Mouse (Mus musculus): ENCODE data around the gene Srprb. TPM values are rescaled to one million over a fixed set of nuclear protein-coding genes. Genes with fewer than 3 reads are reported as not detected.

Gene Srprb
- polyA plus RNA-seq, 1 experiment from 2014 or later, result 55.5 TPM

- Histone ChIP-seq H3K4me2 (replicated peaks) (no peak overlapping the region), H3K4me3 (no peak overlapping the region), H3K9ac (replicated peaks) (no peak overlapping the region), H3K9me3 (no peaks in the 10 kb centered on the region), H3K27me3 (no peaks in the 10 kb centered on the region), H3K27ac (replicated peaks) (no peak overlapping the region), H3K36me3 (no peaks in the 10 kb centered on the region), H3K4me1 (peaks cover 6% of the 10 kb centered on the region)
- no peak for ATAC-seq (ENCODE audit: low FRiP score, low read depth)
- 90% methylated on average over 15 of the region's 15 CpGs for WGBS
Observed at GRCm38 (mm10) chr9:103229037-103229867, 27.3 kb upstream of the Srprb start.

DNA sequence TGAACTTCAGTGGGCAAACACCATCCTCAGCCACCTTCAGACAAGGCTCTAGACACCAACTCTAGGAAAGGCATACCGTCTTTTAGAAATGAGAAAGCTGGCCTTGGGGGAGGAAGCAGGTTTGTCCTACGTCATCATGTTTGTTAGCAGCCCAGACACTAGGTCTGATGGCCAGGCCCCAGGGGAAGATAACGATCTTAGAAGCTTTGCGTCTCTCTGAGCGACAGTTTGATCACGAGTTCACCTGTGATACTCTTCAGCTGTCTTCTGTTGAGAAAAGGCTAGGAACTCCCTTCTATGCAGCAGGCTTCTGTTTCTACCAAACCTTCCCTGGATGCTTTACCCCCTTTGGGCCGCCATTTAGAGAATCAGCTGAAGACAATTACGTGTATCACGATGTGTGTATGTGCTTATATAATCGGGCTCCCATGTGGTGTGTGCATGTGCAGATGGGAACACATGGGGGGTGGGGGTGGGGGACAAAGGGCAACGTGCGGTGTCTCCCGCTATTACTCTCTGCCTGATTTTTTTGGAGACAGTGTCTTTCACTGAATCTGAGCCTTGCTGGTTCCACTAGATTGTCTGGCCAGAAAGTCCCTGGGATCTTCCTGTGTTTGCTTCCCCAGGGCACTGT is 26.6 kb upstream of the Srprb start:
- H3K4me1 ChIP-seq, result peaks cover 6% of the 10 kb centered on the region
- no peaks in the 10 kb centered on the region for H3K36me3 ChIP-seq
- no peak overlapping the region for H3K4me2 ChIP-seq (replicated peaks)
- no peaks in the 10 kb centered on the region for H3K27me3 ChIP-seq
- 89% methylated on average over 13 of the region's 13 CpGs for WGBS
- no peak overlapping the region for H3K27ac ChIP-seq (replicated peaks)
- H3K9me3 ChIP-seq, result no peaks in the 10 kb centered on the region
- no peak overlapping the region for H3K9ac ChIP-seq (replicated peaks)
- ATAC-seq (ENCODE audit: low FRiP score, low read depth), result no peak
- no peak overlapping the region for H3K4me3 ChIP-seq

- Histone ChIP-seq H3K27ac (replicated peaks) (no peak overlapping the region), H3K4me3 (no peak overlapping the region), H3K9ac (replicated peaks) (no peak overlapping the region), H3K4me1 (peaks cover 6% of the 10 kb centered on the region), H3K27me3 (no peaks in the 10 kb centered on the region), H3K9me3 (no peaks in the 10 kb centered on the region), H3K4me2 (replicated peaks) (no peak overlapping the region), H3K36me3 (no peaks in the 10 kb centered on the region)
- no peak for ATAC-seq (ENCODE audit: low FRiP score, low read depth)
- 93% methylated on average over 16 of the region's 16 CpGs for WGBS
Observed at GRCm38 (mm10) chr9:103227760-103228159, 25.8 kb upstream of the Srprb start.

DNA sequence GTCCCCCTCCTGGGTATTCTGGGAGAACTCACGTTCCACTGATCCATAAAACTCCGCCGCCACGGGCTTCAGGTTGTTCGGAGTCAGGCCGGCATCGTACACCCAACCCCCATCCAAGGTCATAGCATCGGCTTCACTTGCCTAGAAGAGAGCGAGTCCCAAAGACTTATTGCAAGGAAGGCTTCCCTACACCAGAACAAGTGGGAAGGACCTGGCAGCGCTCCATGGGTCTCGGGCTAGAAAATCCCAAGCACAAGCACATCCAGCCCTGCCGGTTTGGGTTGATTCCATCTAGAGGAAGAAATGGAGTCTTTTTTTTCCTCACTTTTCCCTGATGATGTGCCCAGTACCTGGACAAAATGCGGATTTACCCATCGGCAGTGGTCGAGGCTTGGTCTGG is 24.9 kb upstream of the Srprb start:
- Histone ChIP-seq H3K4me2 (replicated peaks) (no peak overlapping the region), H3K27me3 (no peaks in the 10 kb centered on the region), H3K27ac (replicated peaks) (no peak overlapping the region), H3K4me3 (no peak overlapping the region), H3K9ac (replicated peaks) (no peak overlapping the region), H3K9me3 (no peaks in the 10 kb centered on the region), H3K36me3 (no peaks in the 10 kb centered on the region), H3K4me1 (peaks cover 6% of the 10 kb centered on the region)
- 94% methylated on average over 15 of the region's 15 CpGs for WGBS
- ATAC-seq (ENCODE audit: low FRiP score, low read depth), result no peak

DNA sequence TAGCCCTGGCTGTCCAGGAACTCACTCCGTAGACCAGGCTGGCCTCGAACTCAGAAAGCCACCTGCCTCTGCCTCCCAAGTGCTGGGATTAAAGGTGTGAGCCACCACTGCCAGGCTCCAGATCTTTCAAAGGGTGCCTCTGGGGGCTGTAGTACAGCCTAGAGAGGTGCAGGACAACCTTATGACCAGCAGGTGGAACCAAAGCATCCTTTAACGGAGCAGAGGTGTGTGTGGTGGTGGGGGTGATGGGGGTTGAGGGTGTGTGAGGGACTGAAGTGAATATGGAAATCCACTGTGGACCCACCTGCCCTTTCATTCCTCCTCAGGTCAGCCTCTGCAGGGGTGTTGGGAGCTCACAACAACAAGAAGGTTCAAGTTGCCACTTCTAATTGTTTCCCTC is 23.5 kb upstream of the Srprb start:
- no peak overlapping the region for H3K4me2 ChIP-seq (replicated peaks)
- H3K9me3 ChIP-seq, result no peaks in the 10 kb centered on the region
- H3K4me3 ChIP-seq, result no peak overlapping the region
- no peak overlapping the region for H3K9ac ChIP-seq (replicated peaks)
- 69% methylated on average over 3 of the region's 3 CpGs for WGBS
- H3K27ac ChIP-seq (replicated peaks), result no peak overlapping the region
- H3K27me3 ChIP-seq, result no peaks in the 10 kb centered on the region
- H3K36me3 ChIP-seq, result no peaks in the 10 kb centered on the region
- peaks cover 6% of the 10 kb centered on the region for H3K4me1 ChIP-seq
- no peak for ATAC-seq (ENCODE audit: low FRiP score, low read depth)

DNA sequence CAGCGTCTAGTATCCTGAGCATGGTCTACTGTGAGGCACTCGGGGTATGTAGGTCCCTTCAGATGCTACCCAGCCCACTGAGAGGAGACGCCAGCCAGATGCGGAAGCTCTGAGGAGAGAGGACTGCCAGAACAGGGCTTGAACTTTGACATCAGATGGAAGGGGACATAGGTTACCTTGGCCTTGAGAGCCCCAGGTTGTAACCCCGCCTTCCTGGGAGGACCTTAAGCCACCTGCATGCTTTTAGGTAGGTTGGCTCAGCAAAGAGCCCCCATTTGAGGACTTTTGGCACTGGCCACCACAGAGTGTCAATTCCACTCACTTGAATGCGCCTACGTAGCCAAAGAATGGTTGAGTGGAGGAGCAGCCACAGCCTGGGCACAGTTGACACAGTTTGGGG is 22.8 kb upstream of the Srprb start:
- H3K36me3 ChIP-seq, result no peaks in the 10 kb centered on the region
- H3K4me2 ChIP-seq (replicated peaks), result no peak overlapping the region
- H3K4me3 ChIP-seq, result no peak overlapping the region
- H3K4me1 ChIP-seq, result no peaks in the 10 kb centered on the region
- no peak overlapping the region for H3K27ac ChIP-seq (replicated peaks)
- 96% methylated on average over 7 of the region's 7 CpGs for WGBS
- ATAC-seq (ENCODE audit: low FRiP score, low read depth), result no peak
- no peaks in the 10 kb centered on the region for H3K9me3 ChIP-seq
- no peak overlapping the region for H3K9ac ChIP-seq (replicated peaks)
- no peaks in the 10 kb centered on the region for H3K27me3 ChIP-seq

- Histone ChIP-seq H3K27ac (replicated peaks) (no peak overlapping the region), H3K9me3 (no peaks in the 10 kb centered on the region), H3K4me1 (no peaks in the 10 kb centered on the region), H3K27me3 (no peaks in the 10 kb centered on the region), H3K4me2 (replicated peaks) (no peak overlapping the region), H3K9ac (replicated peaks) (no peak overlapping the region), H3K36me3 (no peaks in the 10 kb centered on the region), H3K4me3 (no peak overlapping the region)
- no peak for ATAC-seq (ENCODE audit: low FRiP score, low read depth)
- WGBS, result 86% methylated on average over 6 of the region's 6 CpGs
Observed at GRCm38 (mm10) chr9:103214281-103214680, 12.3 kb upstream of the Srprb start.

DNA sequence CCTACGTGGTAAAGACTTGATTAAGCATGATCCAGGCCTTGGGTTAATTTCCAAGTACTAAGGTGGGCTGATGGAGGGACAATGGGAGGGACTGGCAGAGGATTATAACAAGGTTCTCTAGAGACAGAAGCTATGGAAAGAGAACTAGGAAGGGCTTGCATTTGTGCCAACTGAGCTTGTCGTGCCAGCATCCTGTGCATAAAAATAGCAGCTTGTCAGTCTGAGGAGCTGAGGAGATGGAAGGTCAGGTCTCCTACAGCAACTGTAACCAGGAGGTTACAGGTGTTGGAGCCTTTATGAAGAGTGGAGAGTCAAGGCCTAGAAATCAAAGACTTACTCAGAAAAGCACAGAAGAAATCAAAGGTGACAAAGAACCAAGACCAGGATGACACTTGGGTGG is 11.7 kb upstream of the Srprb start:
- H3K4me2 ChIP-seq (replicated peaks), result no peak overlapping the region
- H3K4me1 ChIP-seq, result 0 out of 2 replicates have a peak, but pooled peaks cover 2% of the 10 kb centered on the region
- H3K9ac ChIP-seq (replicated peaks), result no peak overlapping the region
- no peak overlapping the region for H3K27ac ChIP-seq (replicated peaks)
- H3K4me3 ChIP-seq, result no peak overlapping the region
- H3K9me3 ChIP-seq, result no peaks in the 10 kb centered on the region
- no peaks in the 10 kb centered on the region for H3K27me3 ChIP-seq
- 64% methylated on average over 2 of the region's 2 CpGs for WGBS
- no peaks in the 10 kb centered on the region for H3K36me3 ChIP-seq
- no peak for ATAC-seq (ENCODE audit: low FRiP score, low read depth)

GRCm38 (mm10) chr9:103212654-103213420 is 10.9 kb upstream of the Srprb start:
- Histone ChIP-seq H3K27ac (replicated peaks) (no peak overlapping the region), H3K4me2 (replicated peaks) (no peak overlapping the region), H3K27me3 (no peaks in the 10 kb centered on the region), H3K9me3 (no peaks in the 10 kb centered on the region), H3K4me1 (0 out of 2 replicates have a peak, but pooled peaks cover 2% of the 10 kb centered on the region), H3K9ac (replicated peaks) (no peak overlapping the region), H3K36me3 (no peaks in the 10 kb centered on the region), H3K4me3 (no peak overlapping the region)
- 83% methylated on average over 28 of the region's 28 CpGs for WGBS
- no peak for ATAC-seq (ENCODE audit: low FRiP score, low read depth)

DNA sequence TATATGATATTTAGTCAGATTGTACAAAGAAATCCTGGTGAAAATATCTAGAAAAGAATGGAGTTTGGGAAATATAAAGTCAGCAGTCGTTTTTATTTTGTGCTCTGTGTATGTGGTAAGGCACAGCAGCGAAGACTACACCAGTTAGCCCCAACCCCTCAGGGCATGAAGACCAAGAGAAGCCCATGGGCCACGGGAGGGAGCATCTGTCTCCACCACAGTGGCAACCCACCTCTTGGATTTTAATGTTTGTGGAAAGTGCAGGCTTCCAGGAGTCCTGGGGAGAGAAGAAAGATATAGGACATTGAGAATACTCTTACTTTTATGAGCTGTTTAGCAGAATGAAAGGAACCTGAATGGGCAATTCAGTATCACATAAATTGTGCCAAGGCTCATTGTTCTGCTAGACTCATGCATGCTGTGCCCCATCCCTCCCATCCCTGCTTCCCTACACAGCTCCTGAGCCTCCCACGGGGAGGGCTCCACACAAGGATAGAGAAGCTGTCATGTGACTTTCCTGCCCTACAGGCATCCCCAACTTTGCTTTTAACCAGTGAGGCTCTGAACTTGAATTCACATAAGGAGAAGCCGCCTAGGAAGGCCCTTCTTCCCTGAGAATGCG is 7.0 kb upstream of the Srprb start:
- 53% methylated on average over 6 of the region's 6 CpGs for WGBS
- no peak for ATAC-seq (ENCODE audit: low FRiP score, low read depth)
- no peak overlapping the region for H3K27ac ChIP-seq (replicated peaks)
- no peaks in the 10 kb centered on the region for H3K9me3 ChIP-seq
- H3K27me3 ChIP-seq, result no peaks in the 10 kb centered on the region
- no peak overlapping the region for H3K4me2 ChIP-seq (replicated peaks)
- H3K4me3 ChIP-seq, result no peak overlapping the region
- no peak overlapping the region for H3K9ac ChIP-seq (replicated peaks)
- no peaks in the 10 kb centered on the region for H3K36me3 ChIP-seq
- 0 out of 2 replicates have a peak, but pooled peaks cover 2% of the 10 kb centered on the region for H3K4me1 ChIP-seq

DNA sequence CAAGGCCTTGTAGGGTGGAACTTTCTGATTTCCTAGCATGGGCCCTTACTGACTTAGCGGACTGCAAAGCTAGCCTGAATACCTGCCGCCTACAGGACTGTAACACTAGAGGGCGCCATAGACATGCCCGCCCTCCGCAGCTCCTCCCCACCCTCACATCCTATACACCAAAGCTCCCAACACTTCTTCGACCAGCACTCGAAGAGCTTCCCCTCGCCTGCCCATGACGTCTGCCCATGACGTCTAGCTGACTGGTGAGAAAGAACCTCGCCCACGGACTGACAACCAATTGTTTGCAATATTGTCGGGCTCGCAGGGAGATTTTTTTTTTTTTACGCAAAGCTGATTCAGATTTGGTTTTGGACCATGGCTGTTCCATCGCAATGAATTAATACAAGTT is 5.9 kb upstream of the Srprb start:
- H3K27me3 ChIP-seq, result no peaks in the 10 kb centered on the region; the same call in 1 of the 2 replicates

More for the DNA sequence above, 5.9 kb upstream of the Srprb start:
- peak overlapping the region; percentile 43 for H3K4me2 ChIP-seq (replicated peaks)
- ATAC-seq (ENCODE audit: low FRiP score, low read depth), result peak; percentile 87
- no peaks in the 10 kb centered on the region for H3K9me3 ChIP-seq
- H3K27ac ChIP-seq (replicated peaks), result no peak overlapping the region
- 10% methylated on average over 16 of the region's 16 CpGs for WGBS
- no peaks in the 10 kb centered on the region for H3K36me3 ChIP-seq
- H3K4me3 ChIP-seq, result peak overlapping the region; percentile 14; the same call in 1 of the 2 replicates
- H3K4me1 ChIP-seq, result 0 out of 2 replicates have a peak, but pooled peaks cover 2% of the 10 kb centered on the region
- no peak overlapping the region for H3K9ac ChIP-seq (replicated peaks)

All from midbrain, embryonic 12.5 days (tissue).